Mouse (Mus musculus): ENCODE results near the gene Nup107.

GRCm38 (mm10) chr10:117738140-117738921, 54.2 kb downstream of the Nup107 start:
- TF ChIP-seq CTCF (IDR thresholded peaks at IDR 0.05; ENCODE audit: insufficient read depth, low read length) (no peak), POLR2A (IDR thresholded peaks at IDR 0.05; ENCODE audit: borderline replicate concordance, extremely low read depth, low read depth, low read length) (no peak)

All from lung, adult 2 months (tissue).